Mouse (Mus musculus) embryonic stem cell, embryonic (primary cell): ENCODE measurements at regions not wholly inside any gene's neighbourhood (a gene's known extent, or its start where the extent isn't known, plus 50 kb on each side); places are given as distances from the start of the nearest gene placed in this dataset.

Source experiments
- CTCF ChIA-PET, 4 experiments: fragments of 300-600 bp in 2 of 4; fragments of 350-600 bp in 2 of 4; sonication (Branson Sonifier 250); formaldehyde crosslinking; loops; one replicate each; lab custom pipeline; 2022; ENCODE audit warnings: inconsistent platforms in 2 of 4; lab: Charles Lee
- POLR2A ChIA-PET, 4 experiments: fragments of 300-600 bp in 2 of 4; fragments of 350-600 bp in 2 of 4; sonication (Branson Sonifier 250); formaldehyde crosslinking; loops; one replicate each; lab custom pipeline; 2022; ENCODE audit warnings: antibody characterized with exemption in 4 of 4, inconsistent platforms in 1 of 4; lab: Charles Lee

DNA sequence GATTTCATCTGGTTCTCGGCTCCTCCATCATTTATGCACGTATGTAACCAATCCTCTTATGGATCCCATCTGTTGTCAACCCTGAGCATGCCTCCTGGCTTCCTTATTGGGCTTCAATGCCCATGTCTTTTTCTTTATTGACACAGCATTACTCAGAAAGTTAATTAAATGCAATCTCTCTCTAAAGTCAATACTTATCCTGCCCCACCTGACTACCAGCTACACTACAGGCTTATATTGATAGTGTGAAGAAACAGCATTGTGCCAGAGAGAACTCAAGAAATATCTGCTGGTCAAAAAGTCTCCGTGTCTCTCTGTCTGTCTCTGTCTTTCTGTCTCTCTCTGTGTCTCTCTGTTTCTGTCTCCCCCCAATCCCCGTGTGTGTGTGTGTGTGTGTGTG, 194.7 kb upstream of the Rfx3 start:
- POLR2A ChIA-PET, result interaction anchor here in 1 of 4 experiments (0.6 kb wide), 1 partner anchor 44 kb away, joined by 4 read pairs; no protein-coding TSS in a partner anchor
- CTCF ChIA-PET, result no interaction called here

DNA sequence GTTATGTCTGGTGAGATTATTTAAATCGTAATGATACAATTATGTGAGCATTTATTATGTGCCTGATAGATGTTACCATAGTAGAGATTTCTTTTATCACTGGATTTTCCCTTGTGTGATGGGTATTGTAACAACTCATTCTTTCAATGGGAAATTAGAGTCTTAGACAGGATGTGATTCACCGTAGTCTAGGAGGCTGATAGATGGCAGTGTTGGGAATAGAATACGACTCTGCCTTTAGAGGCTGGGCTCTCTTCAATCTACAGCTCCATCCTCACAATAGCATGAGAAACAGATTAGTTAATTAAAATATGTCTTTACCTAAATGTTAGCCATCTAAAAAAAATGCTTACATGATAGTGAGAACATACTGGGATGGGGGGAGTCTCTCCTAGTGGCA, 192.8 kb upstream of the Rfx3 start:
- ChIA-PET CTCF (no interaction called here), POLR2A (no interaction called here)

GRCm38 (mm10) chr19:28199385-28199784, 188.4 kb upstream of the Rfx3 start:
- ChIA-PET POLR2A (no interaction called here), CTCF (no interaction called here)

GRCm38 (mm10) chr19:28196881-28197280, 185.9 kb upstream of the Rfx3 start:
- POLR2A ChIA-PET, result interaction anchor here in 1 of 4 experiments (1.3 kb wide), 1 partner anchor 9 kb away, joined by 3 read pairs; no protein-coding TSS in a partner anchor
- CTCF ChIA-PET, result no interaction called here

DNA sequence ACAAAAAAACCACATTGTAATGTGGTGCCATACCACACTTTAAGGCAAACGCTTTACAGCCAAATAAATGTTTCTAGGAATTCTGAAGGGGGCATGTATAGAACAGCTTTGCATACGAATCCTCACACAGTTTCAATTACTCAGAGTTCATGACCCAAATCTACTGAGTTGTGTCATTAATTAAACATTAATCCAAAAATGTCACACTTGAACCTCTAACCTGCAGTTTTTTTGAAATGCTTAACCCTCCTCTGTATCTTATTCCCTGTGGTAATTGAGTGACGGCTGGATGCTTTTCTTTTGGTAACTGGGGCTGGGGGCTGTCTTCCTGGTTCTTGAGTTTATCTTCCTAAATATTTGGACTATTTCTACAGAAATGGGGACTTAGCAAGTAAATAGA, 181.3 kb upstream of the Rfx3 start:
- ChIA-PET POLR2A (no interaction called here), CTCF (no interaction called here)

- ChIA-PET CTCF (no interaction called here), POLR2A (interaction anchor here in 2 of 4 experiments (0.6 to 0.7 kb wide), 2 partner anchors 449 to 457 kb away, joined by 3 read pairs; no protein-coding TSS in a partner anchor)
These were observed 180.6 kb upstream of the Rfx3 start for GRCm38 (mm10) chr19:28191428-28192116.

GRCm38 (mm10) chr19:28190250-28190649, 179.3 kb upstream of the Rfx3 start:
- CTCF ChIA-PET, result interaction anchor here in 2 of 4 experiments (0.6 to 0.7 kb wide), 2 partner anchors 339 to 490 kb away, joined by 3 to 7 read pairs; partner anchors contain the start of gene Glis3 (in 1 of the 2)
- POLR2A ChIA-PET, result interaction anchor here in 2 of 4 experiments (0.5 to 0.6 kb wide), 2 partner anchors 118 to 1395 kb away, joined by 3 to 7 read pairs; no protein-coding TSS in a partner anchor

- CTCF ChIA-PET, result interaction anchor here in 1 of 4 experiments (0.6 kb wide), 1 partner anchor 71 kb away, joined by 3 read pairs; no protein-coding TSS in a partner anchor
- POLR2A ChIA-PET, result no interaction called here
These were observed 177.4 kb upstream of the Rfx3 start for GRCm38 (mm10) chr19:28188363-28188762.

DNA sequence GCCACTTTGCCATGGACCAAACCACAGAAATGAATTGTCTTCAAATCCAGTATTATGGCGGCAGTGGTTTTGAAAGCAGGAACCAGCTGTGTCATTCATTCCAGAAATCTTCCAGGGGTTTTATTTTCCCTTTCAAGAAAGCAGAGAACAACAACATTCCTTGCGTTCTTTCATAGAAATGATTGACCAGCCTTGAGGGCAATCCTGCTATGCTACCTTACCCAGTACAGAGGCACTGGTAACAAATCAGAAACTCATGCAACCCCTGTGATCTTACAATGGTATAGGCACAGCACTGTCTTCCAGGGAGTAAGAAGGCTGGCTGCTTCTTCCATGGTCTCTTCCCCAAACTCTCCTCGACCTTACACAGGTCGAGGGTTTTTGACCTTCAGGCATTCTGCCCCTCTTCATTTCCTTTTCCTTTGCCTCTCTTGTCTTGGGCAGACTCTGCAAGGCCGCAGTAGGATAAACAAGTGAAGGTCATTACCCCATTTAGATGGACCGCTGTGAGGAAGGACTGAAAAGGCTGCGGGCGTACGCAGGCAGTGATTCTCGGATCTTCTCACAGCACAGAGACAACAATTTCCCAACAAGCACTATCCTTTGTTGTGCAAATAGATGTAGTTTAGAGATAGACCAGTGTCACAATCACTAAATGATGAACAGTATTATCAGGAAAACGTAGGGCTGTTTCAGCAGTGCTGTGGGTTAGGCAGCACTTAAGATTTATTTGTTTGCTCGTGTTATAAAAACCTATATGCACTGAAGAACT, 171.6 kb upstream of the Rfx3 start:
- POLR2A ChIA-PET, result interaction anchor here in 3 of 4 experiments (0.5 to 1.0 kb wide), 9 partner anchors 10 to 753 kb away, joined by 3 to 8 read pairs (median 4); partner anchors contain the start of gene Pum3 (in 1 of the 3)
- CTCF ChIA-PET, result interaction anchor here in 1 of 4 experiments (0.5 kb wide), 1 partner anchor 310 kb away, joined by 3 read pairs; no protein-coding TSS in a partner anchor

- ChIA-PET POLR2A (no interaction called here), CTCF (interaction anchor here in 2 of 4 experiments (0.6 to 0.7 kb wide), 2 partner anchors 24 to 814 kb away, joined by 3 read pairs; no protein-coding TSS in a partner anchor)
These were observed 170.2 kb upstream of the Rfx3 start for GRCm38 (mm10) chr19:28181171-28181570.

DNA sequence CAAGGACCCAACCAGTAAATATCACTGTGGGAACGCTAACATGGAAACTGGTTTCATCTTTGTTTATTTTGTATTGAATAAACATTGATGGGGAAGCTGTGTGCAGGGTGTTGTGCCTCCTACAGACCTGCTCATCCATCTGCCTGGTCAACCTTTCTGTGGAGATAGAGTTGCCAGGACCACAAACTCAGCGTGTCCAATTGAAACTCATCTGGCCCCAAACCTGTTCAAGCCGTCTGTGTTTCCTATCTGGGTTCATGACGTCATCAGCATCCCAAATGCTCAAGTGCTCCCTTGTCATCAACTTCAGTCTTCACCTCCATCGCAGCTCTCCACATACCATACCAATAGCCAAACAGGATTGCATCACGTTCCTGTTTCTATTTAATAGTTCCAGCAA, 167.1 kb upstream of the Rfx3 start:
- ChIA-PET POLR2A (interaction anchor here in 1 of 4 experiments (1.1 kb wide), 1 partner anchor 146 kb away, joined by 3 read pairs; no protein-coding TSS in a partner anchor), CTCF (no interaction called here)

DNA sequence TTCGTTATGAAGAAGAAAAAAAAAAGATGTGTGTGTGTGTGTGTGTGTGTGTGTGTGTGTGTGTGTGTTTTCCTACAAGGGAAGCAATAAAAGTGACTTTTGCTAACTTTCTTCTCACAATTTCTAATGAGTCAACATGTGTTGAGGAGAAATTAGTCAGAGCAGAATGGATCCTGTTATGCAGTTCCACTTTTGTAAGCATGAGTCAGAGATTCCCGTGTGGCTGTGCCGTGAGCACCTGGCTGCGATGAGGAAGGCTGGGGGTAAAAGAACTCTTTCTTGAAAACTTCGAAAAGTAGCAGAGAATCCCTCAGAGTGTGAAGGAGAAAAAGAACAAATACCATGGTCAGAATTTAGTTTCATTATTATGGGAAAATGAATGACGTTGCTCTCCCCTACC, 165.9 kb upstream of the Rfx3 start:
- POLR2A ChIA-PET, result no interaction called here
- CTCF ChIA-PET, result no interaction called here

GRCm38 (mm10) chr19:28171836-28172534, 161.0 kb upstream of the Rfx3 start:
- POLR2A ChIA-PET, result no interaction called here
- CTCF ChIA-PET, result interaction anchor here in 1 of 4 experiments (0.6 kb wide), 1 partner anchor 9 kb away, joined by 4 read pairs; no protein-coding TSS in a partner anchor

GRCm38 (mm10) chr19:28167451-28168165, 156.6 kb upstream of the Rfx3 start:
- ChIA-PET CTCF (no interaction called here), POLR2A (interaction anchor here in 2 of 4 experiments (0.5 to 0.7 kb wide), 2 partner anchors 10 to 28 kb away, joined by 3 to 5 read pairs; no protein-coding TSS in a partner anchor)

GRCm38 (mm10) chr19:28166626-28167025, 155.7 kb upstream of the Rfx3 start:
- POLR2A ChIA-PET, result interaction anchor here in 2 of 4 experiments (0.6 to 1.5 kb wide), 3 partner anchors 20 to 430 kb away, joined by 3 to 7 read pairs (median 4); no protein-coding TSS in a partner anchor
- CTCF ChIA-PET, result interaction anchor here in 3 of 4 experiments (0.7 to 1.8 kb wide), 12 partner anchors 199 to 602 kb away, joined by 3 to 17 read pairs (median 4); no protein-coding TSS in a partner anchor

DNA sequence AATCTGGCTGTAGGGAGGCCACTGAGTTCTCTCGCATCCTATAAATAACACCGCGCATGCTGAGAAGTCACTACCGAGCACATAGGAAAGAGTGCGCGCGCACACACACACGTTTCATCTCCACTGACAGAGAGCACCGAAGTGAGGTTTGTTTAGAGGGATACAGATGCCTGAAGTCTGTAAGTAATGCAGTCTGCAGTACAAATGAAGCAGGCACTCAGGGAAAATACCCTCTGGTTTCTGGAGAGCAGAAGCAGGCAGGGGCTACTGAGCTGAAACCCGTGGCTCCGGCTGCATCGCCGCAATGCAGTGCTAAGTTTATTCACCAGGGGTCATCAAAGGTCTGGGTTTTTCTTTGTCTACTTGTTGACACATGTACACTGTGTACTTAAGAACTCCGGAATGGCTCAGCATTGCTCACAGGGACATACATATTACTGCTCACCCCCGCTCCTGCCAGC, 155.0 kb upstream of the Rfx3 start:
- POLR2A ChIA-PET, result interaction anchor here in 3 of 4 experiments (0.6 to 1.5 kb wide), 9 partner anchors 9 to 1006 kb away, joined by 3 to 7 read pairs (median 4); no protein-coding TSS in a partner anchor
- CTCF ChIA-PET, result interaction anchor here (0.5 to 1.8 kb wide), 25 partner anchors 10 to 731 kb away, joined by 3 to 17 read pairs (median 3); no protein-coding TSS in a partner anchor

- ChIA-PET POLR2A (no interaction called here), CTCF (no interaction called here)
These were observed 152.2 kb upstream of the Rfx3 start for GRCm38 (mm10) chr19:28163195-28163594.
